Mouse (Mus musculus): ENCODE measurements around the gene Tas2r126. TPM values are rescaled to one million over a fixed set of nuclear protein-coding genes. Genes with fewer than 3 reads are reported as not detected.

The Tas2r126 gene
- not detected in 2 replicates for polyA plus RNA-seq (2015; fragmentation: Nextera tagmentation; extraction: Ambion mirVana)

DNA sequence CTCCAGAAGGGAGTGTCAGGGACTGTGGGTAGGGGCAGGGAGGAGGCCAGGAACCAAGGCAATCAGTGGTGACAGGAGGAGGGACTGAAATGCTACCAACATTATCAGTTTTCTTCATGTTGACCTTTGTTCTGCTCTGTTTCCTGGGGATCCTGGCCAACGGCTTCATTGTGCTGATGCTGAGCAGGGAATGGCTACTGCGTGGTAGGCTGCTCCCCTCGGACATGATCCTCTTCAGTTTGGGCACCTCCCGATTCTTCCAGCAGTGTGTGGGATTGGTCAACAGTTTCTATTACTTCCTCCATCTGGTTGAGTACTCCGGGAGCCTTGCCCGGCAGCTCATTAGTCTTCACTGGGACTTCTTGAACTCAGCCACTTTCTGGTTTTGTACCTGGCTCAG is at the start of gene Tas2r126:
TSS of gene Tas2r126 (plus strand) at position 90 of the 400 bp plus-strand sequence.
- H3K9ac ChIP-seq, result no peak within 1 kb of the TSS
- ATAC-seq (ENCODE audit: low FRiP score, low read depth), result no peak
- WGBS, result 83% methylated on average over 6 of the region's 6 CpGs

DNA sequence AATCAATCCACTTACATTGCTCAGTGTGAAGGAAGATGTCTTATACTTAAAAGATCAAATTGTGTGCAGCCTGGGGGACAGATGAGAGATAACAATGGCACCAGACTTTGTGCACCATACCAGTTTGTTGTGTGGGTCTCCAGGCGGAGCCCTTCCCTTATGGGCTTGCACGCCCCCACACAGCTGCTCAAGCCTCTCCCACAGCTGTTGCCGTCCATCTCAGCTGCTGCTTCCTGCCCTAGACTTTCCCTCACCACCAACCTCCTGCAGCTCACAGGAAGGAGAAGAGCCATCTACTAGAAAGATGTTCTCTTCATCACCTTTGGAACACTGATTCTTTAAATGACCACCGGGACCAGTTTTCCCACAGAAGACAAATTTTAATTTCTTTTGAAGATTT is 48.7 kb upstream of the Tas2r126 start:
- 76% methylated on average over 4 of the region's 4 CpGs for WGBS
- Histone ChIP-seq H3K36me3 (no peaks in the 10 kb centered on the region), H3K27ac (replicated peaks) (no peak overlapping the region), H3K27me3 (no peaks in the 10 kb centered on the region), H3K9ac (no peak overlapping the region), H3K4me3 (no peak overlapping the region), H3K4me1 (replicated peaks) (no peaks in the 10 kb centered on the region), H3K4me2 (no peak overlapping the region), H3K9me3 (no peaks in the 10 kb centered on the region)
- ATAC-seq (ENCODE audit: low FRiP score, low read depth), result no peak

More for the DNA sequence above, at the start of gene Tas2r126:
- no peak within 1 kb of the TSS for H3K4me2 ChIP-seq
- no peaks in the 10 kb centered on the region for H3K9me3 ChIP-seq
- H3K27ac ChIP-seq (replicated peaks), result no peak within 1 kb of the TSS
- no peaks in the 10 kb centered on the region for H3K4me1 ChIP-seq (replicated peaks)
- H3K27me3 ChIP-seq, result no peaks in the 10 kb centered on the region
- H3K36me3 ChIP-seq, result no peaks in the 10 kb centered on the region
- H3K4me3 ChIP-seq, result no peak within 1 kb of the TSS

GRCm38 (mm10) chr6:42391796-42392330 is 42.5 kb upstream of the Tas2r126 start:
- H3K4me3 ChIP-seq, result no peak overlapping the region
- no peaks in the 10 kb centered on the region for H3K27me3 ChIP-seq
- H3K36me3 ChIP-seq, result no peaks in the 10 kb centered on the region
- WGBS, result 52% methylated on average over 2 of the region's 2 CpGs
- H3K27ac ChIP-seq (replicated peaks), result no peak overlapping the region
- no peak overlapping the region for H3K4me2 ChIP-seq
- H3K9ac ChIP-seq, result no peak overlapping the region
- H3K4me1 ChIP-seq (replicated peaks), result no peaks in the 10 kb centered on the region
- ATAC-seq (ENCODE audit: low FRiP score, low read depth), result no peak
- no peaks in the 10 kb centered on the region for H3K9me3 ChIP-seq

- ATAC-seq (ENCODE audit: low FRiP score, low read depth), result no peak
- WGBS, result 76% methylated on average over 9 of the region's 9 CpGs
- no peak overlapping the region for H3K9ac ChIP-seq
- H3K27me3 ChIP-seq, result no peaks in the 10 kb centered on the region
- H3K4me1 ChIP-seq (replicated peaks), result no peaks in the 10 kb centered on the region
- no peaks in the 10 kb centered on the region for H3K36me3 ChIP-seq
- no peak overlapping the region for H3K4me3 ChIP-seq
- no peak overlapping the region for H3K27ac ChIP-seq (replicated peaks)
- H3K9me3 ChIP-seq, result no peaks in the 10 kb centered on the region
- no peak overlapping the region for H3K4me2 ChIP-seq
Measured at GRCm38 (mm10) chr6:42395960-42396809, 38.1 kb upstream of the Tas2r126 start.

GRCm38 (mm10) chr6:42397041-42397657 is 37.2 kb upstream of the Tas2r126 start:
- Histone ChIP-seq H3K4me1 (replicated peaks) (no peaks in the 10 kb centered on the region), H3K27ac (replicated peaks) (no peak overlapping the region), H3K27me3 (no peaks in the 10 kb centered on the region), H3K4me3 (no peak overlapping the region), H3K36me3 (no peaks in the 10 kb centered on the region), H3K9me3 (no peaks in the 10 kb centered on the region), H3K4me2 (no peak overlapping the region), H3K9ac (no peak overlapping the region)
- WGBS, result 87% methylated on average over 3 of the region's 3 CpGs
- no peak for ATAC-seq (ENCODE audit: low FRiP score, low read depth)

DNA sequence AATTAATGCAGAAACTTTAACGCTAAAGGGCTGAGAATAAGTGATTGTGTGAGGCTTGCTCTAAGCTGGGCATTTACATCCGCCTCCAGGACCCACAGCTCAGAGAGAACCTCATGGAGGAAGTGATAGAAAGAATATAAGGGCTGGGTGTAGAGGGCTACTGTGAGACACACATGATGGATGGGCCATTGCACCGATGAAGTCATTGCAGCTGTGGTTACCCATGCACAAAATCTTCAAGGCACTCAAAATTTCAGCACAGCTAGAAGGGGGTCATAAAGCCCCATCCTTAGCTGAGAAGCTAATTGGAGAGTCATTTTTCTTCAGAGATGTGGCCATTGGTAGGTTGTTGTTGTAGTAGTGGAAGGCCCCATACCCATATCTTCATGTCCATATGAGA is 36.0 kb upstream of the Tas2r126 start:
- Histone ChIP-seq H3K9ac (no peak overlapping the region), H3K9me3 (no peaks in the 10 kb centered on the region), H3K27me3 (no peaks in the 10 kb centered on the region), H3K27ac (replicated peaks) (no peak overlapping the region), H3K4me1 (replicated peaks) (no peaks in the 10 kb centered on the region), H3K36me3 (no peaks in the 10 kb centered on the region), H3K4me3 (no peak overlapping the region), H3K4me2 (no peak overlapping the region)
- ATAC-seq (ENCODE audit: low FRiP score, low read depth), result no peak
- WGBS, result 85% methylated on average over 3 of the region's 3 CpGs

- WGBS, result 96% methylated on average over 1 of the region's 1 CpGs
Measured at GRCm38 (mm10) chr6:42398998-42399397, 35.3 kb upstream of the Tas2r126 start.

DNA sequence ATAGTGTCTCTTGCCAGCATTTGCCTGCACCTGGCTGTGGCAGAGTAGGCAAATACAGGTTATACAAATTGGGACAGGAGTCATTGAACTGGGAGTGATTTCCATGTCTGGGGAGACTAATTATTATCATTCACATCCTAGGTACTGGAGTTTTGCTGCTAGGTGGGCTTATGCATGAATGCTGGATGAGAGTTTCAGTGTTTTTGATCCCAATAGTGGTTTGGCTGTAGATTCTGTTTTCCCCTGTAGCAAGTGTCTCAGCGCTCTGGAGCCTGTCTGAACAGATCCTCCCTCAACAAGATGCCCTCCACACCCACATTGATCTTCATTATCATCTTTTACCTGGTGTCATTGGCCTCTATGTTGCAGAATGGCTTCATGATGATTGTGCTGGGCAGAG is 34.4 kb upstream of the Tas2r126 start, which contains the start of gene Tas2r143:
TSS of gene Tas2r143 (plus strand) at position 301 of the 400 bp plus-strand sequence.
- Histone ChIP-seq H3K4me1 (replicated peaks) (no peaks in the 10 kb centered on the region), H3K4me2 (no peak within 1 kb of the TSS), H3K4me3 (no peak within 1 kb of the TSS), H3K27ac (replicated peaks) (no peak within 1 kb of the TSS), H3K9me3 (no peaks in the 10 kb centered on the region), H3K36me3 (no peaks in the 10 kb centered on the region), H3K9ac (no peak within 1 kb of the TSS), H3K27me3 (no peaks in the 10 kb centered on the region)
- 84% methylated on average over 1 of the region's 1 CpGs for WGBS
- ATAC-seq (ENCODE audit: low FRiP score, low read depth), result no peak

More at GRCm38 (mm10) chr6:42398998-42399397, 35.3 kb upstream of the Tas2r126 start:
- no peak overlapping the region for H3K4me3 ChIP-seq
- ATAC-seq (ENCODE audit: low FRiP score, low read depth), result no peak
- no peak overlapping the region for H3K27ac ChIP-seq (replicated peaks)
- H3K9ac ChIP-seq, result no peak overlapping the region
- H3K4me2 ChIP-seq, result no peak overlapping the region
- H3K9me3 ChIP-seq, result no peaks in the 10 kb centered on the region
- H3K27me3 ChIP-seq, result no peaks in the 10 kb centered on the region
- no peaks in the 10 kb centered on the region for H3K36me3 ChIP-seq
- no peaks in the 10 kb centered on the region for H3K4me1 ChIP-seq (replicated peaks)

DNA sequence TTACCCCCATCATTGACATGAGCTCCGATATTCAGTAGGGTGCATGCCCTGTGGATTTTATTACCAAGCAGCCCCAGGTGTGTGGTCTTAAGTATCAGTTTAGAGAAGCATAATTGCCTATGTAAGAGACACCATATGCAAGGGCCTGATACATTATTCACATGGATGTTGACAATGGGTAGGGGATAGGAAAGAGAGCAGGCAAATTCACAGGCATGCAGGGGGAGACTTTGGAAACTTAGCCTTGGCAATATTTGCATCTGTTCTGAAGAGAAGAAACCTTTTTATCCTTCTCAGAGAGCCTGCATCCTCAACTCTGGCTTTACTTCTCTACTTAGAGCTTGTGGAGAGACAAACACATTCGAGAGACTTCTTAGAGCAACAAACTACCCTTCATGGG is 29.2 kb upstream of the Tas2r126 start, which contains the start of gene Tas2r135:
TSS of gene Tas2r135 (plus strand) at position 301 of the 400 bp plus-strand sequence.
- H3K9ac ChIP-seq, result no peak within 1 kb of the TSS
- no peak within 1 kb of the TSS for H3K4me2 ChIP-seq
- H3K9me3 ChIP-seq, result no peaks in the 10 kb centered on the region
- H3K4me3 ChIP-seq, result no peak within 1 kb of the TSS
- no peak within 1 kb of the TSS for H3K27ac ChIP-seq (replicated peaks)
- no peak for ATAC-seq (ENCODE audit: low FRiP score, low read depth)
- WGBS, result 94% methylated on average over 2 of the region's 2 CpGs
- no peaks in the 10 kb centered on the region for H3K27me3 ChIP-seq
- no peaks in the 10 kb centered on the region for H3K4me1 ChIP-seq (replicated peaks)
- no peaks in the 10 kb centered on the region for H3K36me3 ChIP-seq

- Histone ChIP-seq H3K36me3 (no peaks in the 10 kb centered on the region), H3K9ac (no peak overlapping the region), H3K4me2 (no peak overlapping the region), H3K4me3 (no peak overlapping the region), H3K9me3 (no peaks in the 10 kb centered on the region), H3K27me3 (no peaks in the 10 kb centered on the region), H3K4me1 (replicated peaks) (no peaks in the 10 kb centered on the region), H3K27ac (replicated peaks) (no peak overlapping the region)
- ATAC-seq (ENCODE audit: low FRiP score, low read depth), result no peak
- WGBS, result 95% methylated on average over 2 of the region's 2 CpGs
Measured at GRCm38 (mm10) chr6:42419443-42419842, 14.9 kb upstream of the Tas2r126 start.

- no peak overlapping the region for H3K9ac ChIP-seq
- no peak overlapping the region for H3K4me3 ChIP-seq
- no peaks in the 10 kb centered on the region for H3K36me3 ChIP-seq
- no peak overlapping the region for H3K27ac ChIP-seq (replicated peaks)
- H3K27me3 ChIP-seq, result no peaks in the 10 kb centered on the region
- no peak overlapping the region for H3K4me2 ChIP-seq
- no peak for ATAC-seq (ENCODE audit: low FRiP score, low read depth)
- H3K4me1 ChIP-seq (replicated peaks), result no peaks in the 10 kb centered on the region
- H3K9me3 ChIP-seq, result no peaks in the 10 kb centered on the region
- WGBS, result 66% methylated on average over 2 of the region's 2 CpGs
Measured at GRCm38 (mm10) chr6:42421439-42421838, 12.9 kb upstream of the Tas2r126 start.

- Histone ChIP-seq H3K4me3 (no peak overlapping the region), H3K4me1 (replicated peaks) (no peaks in the 10 kb centered on the region), H3K4me2 (no peak overlapping the region), H3K36me3 (no peaks in the 10 kb centered on the region), H3K9ac (no peak overlapping the region), H3K27me3 (no peaks in the 10 kb centered on the region), H3K27ac (replicated peaks) (no peak overlapping the region), H3K9me3 (no peaks in the 10 kb centered on the region)
- 97% methylated on average over 3 of the region's 3 CpGs for WGBS
- no peak for ATAC-seq (ENCODE audit: low FRiP score, low read depth)
Measured at GRCm38 (mm10) chr6:42424472-42424871, 9.9 kb upstream of the Tas2r126 start.
